Mouse (Mus musculus) urinary bladder, postnatal 25 days (tissue): ENCODE results near the gene Fam204a.

Source experiments
- DNase-seq: peaks from one replicate; pipeline ENCODE4 v3.0.0; 2022; ENCODE audit warnings: low spot score

The Fam204a gene

DNA sequence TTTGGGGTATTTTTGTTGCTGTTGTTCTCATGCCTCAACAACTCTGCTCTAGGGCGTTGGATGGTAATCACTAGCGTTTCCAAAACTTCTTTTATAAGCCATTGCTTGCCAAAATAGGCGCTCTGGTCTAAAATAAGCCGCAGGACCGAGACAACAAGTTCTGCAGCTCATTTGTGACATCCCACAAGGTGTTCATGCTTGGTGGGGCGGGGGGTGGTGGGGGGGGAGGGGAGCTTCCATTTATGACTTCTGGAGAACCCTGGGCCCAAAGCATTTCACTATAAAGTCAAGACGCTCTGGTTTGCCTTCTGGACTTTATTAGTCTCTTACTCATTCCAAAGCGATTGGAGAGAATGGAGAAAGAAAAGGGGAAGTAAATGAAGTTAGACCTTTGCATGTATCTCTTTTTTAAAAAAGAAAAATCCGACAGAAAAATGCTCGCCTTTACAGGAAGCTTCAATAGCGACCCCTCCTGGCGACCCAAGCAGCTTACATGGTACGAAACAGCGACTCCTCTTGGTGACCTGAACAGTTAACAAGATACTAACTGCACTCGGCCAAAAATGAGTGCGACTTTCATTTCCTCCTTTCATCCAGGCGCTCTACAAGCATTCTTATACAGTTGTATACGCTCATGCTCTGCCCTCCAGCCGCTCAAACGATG lies 65.8 kb downstream of the Fam204a start:
- peak; percentile 30 for DNase-seq

DNA sequence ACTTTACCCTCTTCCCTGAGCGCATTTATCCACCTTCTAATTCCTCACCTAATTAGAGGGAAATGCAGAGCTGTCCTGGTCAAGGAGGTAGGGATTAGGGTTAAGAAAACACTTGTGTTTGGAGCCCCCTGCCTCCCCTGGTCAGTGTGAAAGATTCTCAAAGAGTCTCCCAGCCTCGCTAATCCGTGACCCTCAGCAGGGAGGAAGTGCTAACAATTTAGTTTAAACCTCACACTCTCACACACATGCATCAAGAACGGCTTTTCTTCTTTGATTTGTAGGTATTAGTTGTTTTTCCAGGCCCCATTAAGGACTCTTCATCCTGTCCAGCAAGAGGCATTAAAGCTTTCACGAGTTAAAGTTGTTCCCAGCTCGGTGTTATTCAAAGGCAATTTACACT lies 66.7 kb downstream of the Fam204a start:
- DNase-seq = no peak

DNA sequence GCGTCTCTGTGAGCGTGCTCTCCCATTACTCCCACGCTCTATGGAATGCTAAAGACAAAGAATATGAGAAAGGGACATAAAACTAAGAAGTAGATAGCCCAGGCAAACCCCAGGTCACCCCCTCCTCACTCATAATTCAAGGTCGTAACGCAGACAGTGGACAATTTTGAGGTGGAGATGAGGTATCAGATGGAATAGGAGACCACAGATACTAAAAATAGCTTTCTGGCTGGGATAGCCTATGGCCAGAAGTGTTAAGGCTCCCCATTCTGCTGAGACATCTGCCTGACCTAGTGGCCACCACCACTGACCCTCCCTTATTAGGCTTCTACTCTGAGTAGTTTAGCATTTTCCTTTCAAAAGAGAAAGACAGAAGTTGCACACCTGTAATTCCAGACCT lies 71.2 kb downstream of the Fam204a start:
- no peak for DNase-seq

DNA sequence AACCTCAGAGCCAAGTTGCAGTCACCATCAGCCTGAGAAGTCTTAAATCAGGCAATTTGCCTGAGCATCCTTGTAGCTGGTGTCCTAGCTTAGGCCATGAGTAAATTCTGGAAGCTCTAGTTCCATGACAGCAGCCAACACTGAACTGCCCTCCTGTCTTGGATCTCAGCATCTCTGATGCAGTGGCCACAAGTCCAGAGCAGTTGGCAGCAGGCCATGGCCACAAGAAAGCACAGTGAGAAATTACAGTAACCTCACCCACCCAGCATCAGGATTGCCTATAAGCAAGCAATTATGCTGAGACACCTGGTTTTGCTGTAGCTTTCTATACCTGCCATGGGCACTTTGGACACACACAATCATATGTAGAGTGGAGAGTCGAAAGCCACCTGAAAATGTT lies 73.4 kb downstream of the Fam204a start:
- no peak for DNase-seq

DNA sequence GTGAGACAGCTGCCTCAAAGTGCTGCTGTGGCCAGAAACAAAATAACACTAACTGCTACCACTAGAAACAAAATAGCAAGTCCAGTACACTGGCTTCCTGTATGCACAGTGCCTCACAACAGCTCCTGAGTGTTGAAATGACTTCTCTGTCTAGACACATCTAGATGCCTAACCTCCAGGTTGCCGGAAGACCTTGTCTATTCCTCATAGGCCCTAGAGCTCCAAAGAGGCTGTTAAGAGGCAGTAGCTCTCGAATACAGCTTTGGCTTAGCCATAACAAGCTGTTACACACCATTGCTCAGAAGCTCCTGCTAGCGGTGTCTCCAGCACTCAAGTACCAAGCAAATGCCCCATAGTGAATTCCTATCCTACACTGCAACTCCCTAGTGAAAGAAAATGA lies 76.4 kb downstream of the Fam204a start:
- DNase-seq = no peak

DNA sequence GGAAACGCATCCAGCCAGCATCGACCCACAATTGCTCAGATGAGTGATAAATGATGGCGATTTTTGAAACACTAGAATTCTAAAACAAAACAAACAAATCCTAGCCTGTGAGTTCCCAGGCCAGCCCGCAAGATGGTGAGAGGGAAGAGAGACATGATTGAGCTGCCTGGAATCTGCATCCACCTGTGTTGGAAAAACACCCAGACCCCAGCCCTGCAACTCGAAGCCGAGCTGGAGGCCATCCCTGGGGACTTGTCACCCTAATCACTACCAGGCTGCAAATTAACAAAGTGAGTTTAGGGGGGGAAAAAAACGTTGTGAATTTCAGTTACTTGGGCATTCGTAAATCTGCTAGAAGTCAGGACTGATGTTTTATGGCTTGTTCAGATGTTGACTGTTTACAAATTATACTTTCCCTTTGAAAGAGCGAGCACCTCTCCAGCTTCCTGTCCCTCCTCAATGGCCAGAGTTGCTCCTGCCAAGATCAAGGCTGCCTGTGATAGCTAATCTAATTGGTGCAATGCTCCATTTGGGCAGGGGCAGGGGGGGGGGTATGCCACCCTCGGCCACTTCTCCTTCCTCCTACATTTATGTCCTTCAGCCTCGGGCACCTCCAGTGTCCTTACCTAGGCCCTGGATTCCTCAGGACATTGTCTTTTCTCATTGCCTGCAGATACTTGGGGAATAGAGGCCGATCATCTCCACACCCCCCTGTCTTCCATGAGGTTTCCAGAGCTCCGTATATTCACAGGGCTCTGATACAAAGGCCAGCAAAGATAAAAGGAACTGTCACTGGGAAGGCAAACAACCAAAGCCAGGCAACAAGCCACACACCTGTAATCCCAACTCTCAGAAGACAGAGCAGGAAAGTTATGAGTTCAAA lies 77.2 kb downstream of the Fam204a start:
- DNase-seq = no peak
